Mouse (Mus musculus): Measurements from ENCODE around the gene Twist1.

Twist1 gene

GRCm38 (mm10) chr12:33966490-33967415 lies 9.3 kb downstream of the Twist1 start:
- DNase-seq (ENCODE audit: low spot score in 2 of 2) = no peak

DNA sequence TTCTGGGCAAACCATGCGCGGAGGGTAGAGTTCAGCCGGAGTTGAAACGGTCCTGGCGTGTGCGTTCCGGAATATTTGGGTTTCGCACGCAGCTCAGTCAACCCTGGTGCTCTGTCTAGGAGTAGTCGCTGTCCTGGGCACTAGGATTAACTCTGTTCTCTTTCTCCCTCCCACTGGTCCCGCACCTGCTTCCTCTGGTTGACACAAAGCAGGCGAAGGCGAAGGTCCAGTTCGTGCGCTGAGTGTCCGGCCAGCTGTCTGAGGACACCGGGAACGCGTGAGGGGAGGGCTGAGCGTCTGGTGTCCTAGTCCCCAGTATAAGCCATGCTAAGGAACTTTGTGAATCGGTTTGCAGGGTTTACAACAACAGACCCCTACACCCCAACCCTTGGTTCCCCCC lies 10.0 kb downstream of the Twist1 start:
- no peak for DNase-seq (ENCODE audit: low spot score in 2 of 2)

GRCm38 (mm10) chr12:33968041-33968897 lies 10.8 kb downstream of the Twist1 start:
- no peak for DNase-seq (ENCODE audit: low spot score in 2 of 2)

GRCm38 (mm10) chr12:33968898-33969178 lies 11.4 kb downstream of the Twist1 start:
- no peak for DNase-seq (ENCODE audit: low spot score in 2 of 2)

GRCm38 (mm10) chr12:33980159-33980558 lies 22.7 kb downstream of the Twist1 start:
- DNase-seq (ENCODE audit: low spot score in 2 of 2) = no peak

GRCm38 (mm10) chr12:33981433-33981832 lies 24.0 kb downstream of the Twist1 start:
- DNase-seq (ENCODE audit: low spot score in 2 of 2) = no peak

DNA sequence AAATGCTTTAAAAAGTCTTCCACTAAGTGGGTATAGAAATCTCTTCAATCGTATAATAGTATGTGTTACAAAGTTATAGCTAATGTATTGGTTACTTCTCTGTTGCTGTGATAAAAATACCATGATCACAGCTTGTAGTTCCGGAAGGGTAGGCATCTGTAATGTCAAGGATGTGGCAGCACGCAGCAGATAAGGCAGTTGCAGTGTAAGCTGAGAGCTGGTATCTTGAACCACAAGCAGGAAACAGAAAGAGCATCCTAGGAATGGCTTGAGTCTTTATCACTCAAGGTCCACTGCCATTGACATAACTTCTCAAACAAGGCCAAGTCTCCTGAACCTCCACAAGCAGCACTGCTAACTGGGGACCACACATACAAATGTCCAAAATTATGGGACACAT lies 35.7 kb downstream of the Twist1 start:
- DNase-seq (ENCODE audit: low spot score in 2 of 2) = no peak
